Mouse (Mus musculus) embryonic facial prominence, embryonic 11.5 days (tissue): Measurements from ENCODE around the gene Gm45234. TPM values are rescaled to one million over a fixed set of nuclear protein-coding genes. Genes with fewer than 3 reads are reported as not detected.
A peak's percentile ranks its signal among the peaks of the same experiment; 100 is the strongest.

Experiments
- ATAC-seq: fragments of 200-750 bp; cut with Nextera tagmentation; replicated peaks from 2 replicates; pipeline ENCODE4 v1.8.0; 2017; ENCODE audit warnings: low read depth; ENCODE audit not compliant: insufficient number of reproducible peaks, low FRiP score, low TSS enrichment
- DNase-seq: peaks from one replicate; pipeline ENCODE4 v3.0.0-alpha.2; 2015; ENCODE audit warnings: low spot score
- H3K27ac ChIP-seq: fragments of 300-500 bp; sonication (generic); replicated peaks from 2 replicates; pipeline ENCODE4 v1.5.1; 2014; ENCODE audit warnings: mild to moderate bottlenecking, low read depth, low read length, control low read depth
- H3K27me3 ChIP-seq: fragments of 300-500 bp; sonication (generic); 2 replicates; pipeline ENCODE4 v1.6.1; 2014; ENCODE audit warnings: mild to moderate bottlenecking, low read length, moderate library complexity, mixed read lengths; ENCODE audit not compliant: control insufficient read depth, insufficient read depth
- H3K36me3 ChIP-seq: fragments of 300-500 bp; sonication (generic); replicated peaks from 2 replicates; pipeline ENCODE4 v1.6.1; 2014; ENCODE audit warnings: low read depth, mild to moderate bottlenecking, low read length, moderate library complexity, mixed read lengths; ENCODE audit not compliant: control insufficient read depth, insufficient read depth
- H3K4me1 ChIP-seq: fragments of 300-500 bp; sonication (generic); 2 replicates; pipeline ENCODE4 v1.6.1; 2014; ENCODE audit warnings: low read length, mixed read lengths; ENCODE audit not compliant: control insufficient read depth, insufficient read depth
- H3K4me2 ChIP-seq: fragments of 300-500 bp; sonication (generic); 2 replicates; pipeline ENCODE4 v1.6.1; 2014; ENCODE audit warnings: low read depth, mild to moderate bottlenecking, control low read depth, low read length, moderate library complexity
- H3K4me3 ChIP-seq: fragments of 300-500 bp; sonication (generic); 2 replicates; pipeline ENCODE4 v1.5.1; 2014; ENCODE audit warnings: low read depth, low read length, control low read depth
- H3K9ac ChIP-seq: fragments of 300-500 bp; sonication (generic); replicated peaks from 2 replicates; pipeline ENCODE4 v1.6.1; 2014; ENCODE audit warnings: mild to moderate bottlenecking, control low read depth, low read length
- H3K9me3 ChIP-seq: fragments of 300-500 bp; sonication (generic); replicated peaks from 2 replicates; pipeline ENCODE4 v1.6.1; 2016; ENCODE audit warnings: mild to moderate bottlenecking, low read length, inconsistent platforms, mixed read lengths; ENCODE audit not compliant: control insufficient read depth
- WGBS: fragments of 180-500 bp; shearing (Covaris S2); extraction: QIAGEN DNeasy Blood & Tissue Kit; methylation state at CpG from one replicate; pipeline ENCODE4 v1.1.7; 2014; 5-methylcytosine and 5-hydroxymethylcytosine counted together
- polyA plus RNA-seq: library from polyadenylated mRNA; unstranded; fragments of >200 nt; fragmentation: Nextera tagmentation; extraction: Ambion mirVana; gene quantifications from 2 replicates; pipeline ENCODE4 v1.2.1, GENCODE M21; 2014

The Gm45234 gene
- polyA plus RNA-seq, 1 experiment from 2014 or later: not detected

GRCm38 (mm10) chr6:124741842-124742241 lies 14.0 kb downstream of the Gm45234 start:
- Histone ChIP-seq H3K9ac (peak overlapping the region; percentile 71), H3K4me2 (peak overlapping the region; percentile 74), H3K27ac (peak overlapping the region; percentile 98), H3K9me3 (no peaks in the 10 kb centered on the region), H3K36me3 (peaks cover 4% of the 10 kb centered on the region), H3K27me3 (no peaks in the 10 kb centered on the region), H3K4me1 (peaks cover 5% of the 10 kb centered on the region; the same call in 1 of the 2 replicates), H3K4me3 (no peak overlapping the region)
- 78% methylated on average over 3 of the region's 3 CpGs for WGBS
- DNase-seq (no peak), ATAC-seq (no peak)

GRCm38 (mm10) chr6:124740888-124741761 lies 14.7 kb downstream of the Gm45234 start, which contains the start of gene Grcc10:
Gene Grcc10, minus strand, starts transcription at chr6:124741374.
- Histone ChIP-seq H3K4me3 (peak within 1 kb of the TSS; percentile 40), H3K9me3 (no peaks in the 10 kb centered on the region), H3K4me2 (peak within 1 kb of the TSS; percentile 74), H3K36me3 (peaks cover 4% of the 10 kb centered on the region), H3K4me1 (peaks cover 2% of the 10 kb centered on the region; the same call in 1 of the 2 replicates), H3K27ac (peak within 1 kb of the TSS; percentile 98), H3K27me3 (no peaks in the 10 kb centered on the region), H3K9ac (peak within 1 kb of the TSS; percentile 71)
- WGBS: 0% methylated on average over 41 of the region's 41 CpGs
- DNase-seq: peak; percentile 97
- ATAC-seq: peak; percentile 82

- H3K27ac ChIP-seq: peak overlapping the region; percentile 98
- H3K9ac ChIP-seq: peak overlapping the region; percentile 71
- H3K4me3 ChIP-seq: peak overlapping the region; percentile 40
- H3K4me2 ChIP-seq: peak overlapping the region; percentile 74
- peaks cover 4% of the 10 kb centered on the region for H3K36me3 ChIP-seq
- no peaks in the 10 kb centered on the region for H3K9me3 ChIP-seq
- no peaks in the 10 kb centered on the region for H3K27me3 ChIP-seq
- ATAC-seq: peak; percentile 9
- WGBS: under 1% methylated on average over 29 of the region's 29 CpGs
- peak; percentile 70 for DNase-seq
- no peaks in the 10 kb centered on the region for H3K4me1 ChIP-seq
Observed at GRCm38 (mm10) chr6:124740211-124740887, 15.5 kb downstream of the Gm45234 start.

- DNase-seq: no peak
- Histone ChIP-seq H3K9ac (no peak overlapping the region), H3K9me3 (no peaks in the 10 kb centered on the region), H3K36me3 (peaks cover 4% of the 10 kb centered on the region; the same call in 1 of the 2 replicates), H3K27ac (no peak overlapping the region), H3K4me3 (no peak overlapping the region), H3K4me1 (no peaks in the 10 kb centered on the region), H3K4me2 (no peak overlapping the region), H3K27me3 (no peaks in the 10 kb centered on the region)
- no peak for ATAC-seq
- 82% methylated on average over 10 of the region's 10 CpGs for WGBS
Observed at GRCm38 (mm10) chr6:124739231-124739796, 16.5 kb downstream of the Gm45234 start.

GRCm38 (mm10) chr6:124738511-124739023 lies 17.3 kb downstream of the Gm45234 start, which contains the start of gene Ptpn6:
Gene Ptpn6, minus strand, starts transcription at chr6:124738714.
- no peak within 1 kb of the TSS for H3K27ac ChIP-seq
- no peak within 1 kb of the TSS for H3K4me2 ChIP-seq
- peaks cover 4% of the 10 kb centered on the region; the same call in 1 of the 2 replicates for H3K36me3 ChIP-seq
- 24% methylated on average over 15 of the region's 15 CpGs for whole genome bisulfite sequencing
- peak; percentile 60 for DNase-seq
- H3K4me3 ChIP-seq: no peak within 1 kb of the TSS
- H3K9ac ChIP-seq: no peak within 1 kb of the TSS; the same call in 1 of the 2 replicates
- no peaks in the 10 kb centered on the region for H3K27me3 ChIP-seq
- ATAC-seq: peak; percentile 14; the same call in 1 of the 2 replicates
- H3K9me3 ChIP-seq: no peaks in the 10 kb centered on the region
- H3K4me1 ChIP-seq: no peaks in the 10 kb centered on the region

- no peak for ATAC-seq
- Histone ChIP-seq H3K4me1 (no peaks in the 10 kb centered on the region; the same call in 1 of the 2 replicates), H3K27ac (no peak overlapping the region), H3K36me3 (no peaks in the 10 kb centered on the region), H3K9ac (no peak overlapping the region), H3K4me2 (no peak overlapping the region), H3K4me3 (no peak overlapping the region), H3K27me3 (no peaks in the 10 kb centered on the region), H3K9me3 (no peaks in the 10 kb centered on the region)
- no peak for DNase-seq
- WGBS: 88% methylated on average over 11 of the region's 11 CpGs
Observed at GRCm38 (mm10) chr6:124737040-124737439, 18.8 kb downstream of the Gm45234 start.

- WGBS: 91% methylated on average over 3 of the region's 3 CpGs
- DNase-seq (no peak), ATAC-seq (no peak)
- Histone ChIP-seq H3K4me1 (no peaks in the 10 kb centered on the region; the same call in 1 of the 2 replicates), H3K27ac (no peak overlapping the region), H3K4me2 (no peak overlapping the region), H3K36me3 (no peaks in the 10 kb centered on the region), H3K4me3 (no peak overlapping the region), H3K27me3 (no peaks in the 10 kb centered on the region), H3K9me3 (no peaks in the 10 kb centered on the region), H3K9ac (no peak overlapping the region)
Observed at GRCm38 (mm10) chr6:124734417-124734816, 21.4 kb downstream of the Gm45234 start.
